Mouse (Mus musculus) layer of hippocampus, adult 18-20 months (tissue): ENCODE measurements at regions not wholly inside any gene's neighbourhood (a gene's known extent, or its start where the extent isn't known, plus 50 kb on each side); places are given as distances from the start of the nearest gene placed in this dataset.

Experiments
- DNase-seq, 2 experiments: peaks; one replicate each; pipeline ENCODE4 v3.0.0; 2022; ENCODE audit warnings: low spot score in 2 of 2

- DNase-seq: peak in 1 of 2 experiments; percentile 13
These were observed 156.7 kb upstream of the Dppa4 start for GRCm38 (mm10) chr16:48126797-48127196.

DNA sequence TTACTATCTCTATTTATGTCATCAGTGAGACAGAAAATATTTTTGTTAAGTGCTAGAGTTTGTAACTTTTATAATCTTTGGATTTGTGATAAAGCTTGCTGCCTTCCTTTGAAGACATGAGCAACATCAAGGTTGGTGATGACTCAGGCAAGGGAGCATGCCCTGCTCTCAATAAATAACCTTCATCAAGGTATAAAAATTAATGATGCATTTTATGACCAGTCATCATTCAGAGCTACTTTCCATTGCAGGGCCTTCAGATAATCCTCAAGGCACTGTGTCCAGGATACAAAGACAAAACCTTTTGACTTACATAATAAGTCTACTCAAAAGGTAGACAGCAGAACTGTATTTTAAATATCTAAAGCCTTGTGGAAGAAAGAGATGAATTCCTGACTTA lies 156.2 kb upstream of the Dppa4 start:
- DNase-seq: no peak

DNA sequence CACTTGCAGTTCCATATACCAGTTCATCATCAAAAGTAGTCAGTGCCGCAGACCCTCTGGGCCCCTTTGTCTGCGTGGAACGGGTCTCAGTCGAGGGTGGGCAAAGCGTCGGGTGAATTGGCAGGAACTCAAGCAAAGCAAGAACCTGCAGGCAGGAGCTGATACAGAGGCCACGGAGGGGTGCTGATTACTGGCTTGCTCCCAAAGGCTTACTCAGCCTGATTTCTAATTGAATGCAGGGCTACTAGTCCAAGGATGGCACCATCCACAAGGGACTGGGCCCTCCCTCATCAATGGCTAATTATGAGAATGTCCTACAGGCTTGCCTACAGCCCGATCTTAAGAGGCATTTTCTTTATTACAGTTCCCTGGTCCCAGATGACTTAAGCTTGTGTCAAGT lies 128.2 kb upstream of the Dppa4 start:
- no peak for DNase-seq

DNA sequence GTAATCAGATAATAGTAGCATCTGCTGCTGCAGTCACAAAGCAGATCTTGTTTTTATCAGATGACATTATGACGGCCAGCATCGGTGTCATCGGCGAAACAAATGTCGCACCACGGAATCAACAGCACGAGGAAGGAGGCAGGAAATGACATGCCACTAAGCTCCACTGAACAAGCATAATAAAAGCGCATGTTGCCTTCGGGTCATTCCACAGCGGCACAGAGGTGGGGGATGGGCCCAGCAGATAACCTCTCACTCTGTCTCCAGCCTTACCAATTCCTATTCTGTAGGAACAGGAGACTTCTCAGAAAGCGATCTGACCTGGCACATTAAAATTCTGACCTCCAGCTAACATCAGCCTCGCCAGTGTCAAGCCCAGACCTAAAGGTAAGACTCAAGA lies 93.1 kb upstream of the Dppa4 start:
- peak in 1 of 2 experiments; percentile 1 for DNase-seq

GRCm38 (mm10) chr16:48192197-48192596 lies 91.3 kb upstream of the Dppa4 start:
- no peak for DNase-seq

DNA sequence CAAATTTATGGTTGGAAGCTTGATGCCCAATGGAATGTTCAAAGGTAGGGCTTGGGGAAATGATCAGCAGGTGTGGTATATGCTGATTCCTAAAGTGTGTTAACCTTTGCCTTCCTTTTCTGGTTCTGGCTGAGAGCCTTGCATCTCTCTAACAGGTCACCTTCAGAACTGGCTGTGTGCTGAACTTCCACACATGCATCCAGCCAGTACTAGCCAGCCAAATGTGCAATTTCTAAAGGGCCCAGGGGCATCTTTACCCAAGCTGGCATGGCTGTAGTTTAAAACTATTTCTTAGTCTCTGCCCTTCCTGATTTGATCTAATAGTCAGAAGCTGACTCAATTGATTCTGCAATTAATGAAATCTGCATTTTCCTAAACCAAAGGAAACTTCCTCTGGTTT lies 68.6 kb upstream of the Dppa4 start:
- no peak for DNase-seq
